Mouse (Mus musculus) forebrain, embryonic 14.5 days (tissue): ENCODE results near the gene Arl15. TPM values are rescaled to one million over a fixed set of nuclear protein-coding genes. Genes with fewer than 3 reads are reported as not detected.

Experiments
- ATAC-seq: fragments of 200-750 bp; cut with Nextera tagmentation; 2 replicates; pipeline ENCODE4 v1.8.0; 2017; ENCODE audit warnings: mild to moderate bottlenecking, moderate library complexity
- DNase-seq: peaks from one replicate; pipeline ENCODE4 v3.0.0-alpha.2; 2015; ENCODE audit warnings: low spot score
- H3K27ac ChIP-seq: fragments of 300-500 bp; sonication (generic); 2 replicates; pipeline ENCODE4 v1.5.1; 2014; ENCODE audit warnings: low read depth, mild to moderate bottlenecking, control low read depth, low read length, moderate library complexity
- H3K27me3 ChIP-seq: fragments of 300-500 bp; sonication (generic); replicated peaks from 2 replicates; pipeline ENCODE4 v1.6.1; 2014; ENCODE audit warnings: low read length, control low read depth, mixed read lengths; ENCODE audit not compliant: control insufficient read depth, insufficient read depth
- H3K36me3 ChIP-seq: fragments of 300-500 bp; sonication (generic); 2 replicates; pipeline ENCODE4 v1.6.1; 2014; ENCODE audit warnings: low read length, control low read depth; ENCODE audit not compliant: control insufficient read depth, insufficient read depth
- H3K4me1 ChIP-seq: fragments of 300-500 bp; sonication (generic); 2 replicates; pipeline ENCODE4 v1.6.1; 2014; ENCODE audit warnings: antibody characterized with exemption, low read length, control low read depth; ENCODE audit not compliant: control insufficient read depth, insufficient read depth
- H3K4me2 ChIP-seq: fragments of 300-500 bp; sonication (generic); 2 replicates; pipeline ENCODE4 v1.6.1; 2014; ENCODE audit warnings: mild to moderate bottlenecking, control low read depth, low read length
- H3K4me3 ChIP-seq: fragments of 300-500 bp; sonication (generic); 2 replicates; pipeline ENCODE4 v1.5.1; 2014; ENCODE audit warnings: low read depth, low read length, control low read depth
- H3K9ac ChIP-seq: fragments of 300-500 bp; sonication (generic); 2 replicates; pipeline ENCODE4 v1.6.1; 2014; ENCODE audit warnings: mild to moderate bottlenecking, low read length, control low read depth, moderate library complexity
- H3K9me3 ChIP-seq: fragments of 300-500 bp; sonication (generic); replicated peaks from 2 replicates; pipeline ENCODE4 v1.6.1; 2016; ENCODE audit warnings: low read length, control low read depth, mixed read lengths; ENCODE audit not compliant: control insufficient read depth
- WGBS: fragments of 180-500 bp; shearing (Covaris S2); extraction: QIAGEN DNeasy Blood & Tissue Kit; methylation state at CpG from one replicate; pipeline ENCODE4 v1.1.7; 2014; 5-methylcytosine and 5-hydroxymethylcytosine counted together
- polyA plus RNA-seq: library from polyadenylated mRNA; unstranded; fragments of >200 nt; fragmentation: Nextera tagmentation; extraction: Ambion mirVana; gene quantifications from 2 replicates; pipeline ENCODE4 v1.2.1, GENCODE M21; 2014

Gene Arl15
- polyA plus RNA-seq, 1 experiment from 2014 or later: 18.7 TPM

GRCm38 (mm10) chr13:113845229-113845628 is 50.9 kb downstream of the Arl15 start:
- WGBS: 83% methylated on average over 1 of the region's 1 CpGs
- Histone ChIP-seq H3K27me3 (no peaks in the 10 kb centered on the region), H3K4me1 (0 out of 2 replicates have a peak, but pooled peaks cover 3% of the 10 kb centered on the region), H3K36me3 (no peaks in the 10 kb centered on the region), H3K9me3 (no peaks in the 10 kb centered on the region), H3K27ac (no peak overlapping the region), H3K9ac (no peak overlapping the region), H3K4me3 (no peak overlapping the region), H3K4me2 (no peak overlapping the region)
- ATAC-seq (no peak), DNase-seq (no peak)

- WGBS: 75% methylated on average over 10 of the region's 10 CpGs
- DNase-seq: no peak
- no peak for ATAC-seq
- Histone ChIP-seq H3K27me3 (no peaks in the 10 kb centered on the region), H3K4me1 (0 out of 2 replicates have a peak, but pooled peaks cover 3% of the 10 kb centered on the region), H3K27ac (no peak overlapping the region), H3K4me2 (no peak overlapping the region), H3K36me3 (no peaks in the 10 kb centered on the region), H3K9me3 (no peaks in the 10 kb centered on the region), H3K9ac (no peak overlapping the region), H3K4me3 (no peak overlapping the region)
These were observed 52.1 kb downstream of the Arl15 start for GRCm38 (mm10) chr13:113846413-113846812.

- Histone ChIP-seq H3K9me3 (no peaks in the 10 kb centered on the region), H3K4me3 (no peak overlapping the region), H3K27me3 (no peaks in the 10 kb centered on the region), H3K9ac (no peak overlapping the region), H3K4me2 (no peak overlapping the region), H3K4me1 (0 out of 2 replicates have a peak, but pooled peaks cover 3% of the 10 kb centered on the region), H3K27ac (no peak overlapping the region), H3K36me3 (no peaks in the 10 kb centered on the region)
- no peak for DNase-seq
- no peak for ATAC-seq
- WGBS: 86% methylated on average over 8 of the region's 8 CpGs
These were observed 56.2 kb downstream of the Arl15 start for GRCm38 (mm10) chr13:113850431-113851034.

- H3K9me3 ChIP-seq: no peaks in the 10 kb centered on the region
- H3K36me3 ChIP-seq: no peaks in the 10 kb centered on the region
- no peak overlapping the region for H3K9ac ChIP-seq
- H3K4me2 ChIP-seq: no peak overlapping the region
- H3K4me3 ChIP-seq: no peak overlapping the region
- ATAC-seq (no peak), DNase-seq (no peak)
- no peaks in the 10 kb centered on the region for H3K4me1 ChIP-seq
- 91% methylated on average over 13 of the region's 13 CpGs for WGBS
- H3K27ac ChIP-seq: no peak overlapping the region
- no peaks in the 10 kb centered on the region for H3K27me3 ChIP-seq
These were observed 57.5 kb downstream of the Arl15 start for GRCm38 (mm10) chr13:113851602-113852375.

- ATAC-seq (no peak), DNase-seq (no peak)
- Histone ChIP-seq H3K9me3 (no peaks in the 10 kb centered on the region), H3K4me2 (no peak overlapping the region), H3K4me1 (no peaks in the 10 kb centered on the region), H3K27ac (no peak overlapping the region), H3K36me3 (no peaks in the 10 kb centered on the region), H3K4me3 (no peak overlapping the region), H3K27me3 (no peaks in the 10 kb centered on the region), H3K9ac (no peak overlapping the region)
- WGBS: 97% methylated on average over 6 of the region's 6 CpGs
These were observed 58.0 kb downstream of the Arl15 start for GRCm38 (mm10) chr13:113852376-113852666.

- no peak overlapping the region for H3K9ac ChIP-seq
- DNase-seq: no peak
- no peaks in the 10 kb centered on the region for H3K36me3 ChIP-seq
- ATAC-seq: no peak
- H3K4me1 ChIP-seq: peaks cover 6% of the 10 kb centered on the region; the same call in 1 of the 2 replicates
- no peak overlapping the region for H3K27ac ChIP-seq
- H3K4me3 ChIP-seq: no peak overlapping the region
- 84% methylated on average over 4 of the region's 4 CpGs for WGBS
- H3K9me3 ChIP-seq: no peaks in the 10 kb centered on the region
- no peak overlapping the region for H3K4me2 ChIP-seq
- no peaks in the 10 kb centered on the region for H3K27me3 ChIP-seq
These were observed 59.8 kb downstream of the Arl15 start for GRCm38 (mm10) chr13:113854146-113854545.

GRCm38 (mm10) chr13:113854551-113855312 is 60.4 kb downstream of the Arl15 start:
- DNase-seq (no peak), ATAC-seq (no peak)
- Histone ChIP-seq H3K4me2 (no peak overlapping the region), H3K36me3 (no peaks in the 10 kb centered on the region), H3K4me1 (peaks cover 7% of the 10 kb centered on the region; the same call in 1 of the 2 replicates), H3K9me3 (no peaks in the 10 kb centered on the region), H3K9ac (no peak overlapping the region), H3K27ac (no peak overlapping the region), H3K27me3 (no peaks in the 10 kb centered on the region), H3K4me3 (no peak overlapping the region)
- WGBS: 83% methylated on average over 13 of the region's 13 CpGs

- H3K36me3 ChIP-seq: no peaks in the 10 kb centered on the region
- DNase-seq (no peak), ATAC-seq (no peak)
- 80% methylated on average over 4 of the region's 4 CpGs for WGBS
- H3K27me3 ChIP-seq: no peaks in the 10 kb centered on the region
- no peaks in the 10 kb centered on the region for H3K9me3 ChIP-seq
- no peak overlapping the region for H3K4me2 ChIP-seq
- no peak overlapping the region for H3K27ac ChIP-seq
- no peak overlapping the region for H3K4me3 ChIP-seq
- H3K9ac ChIP-seq: no peak overlapping the region
- peaks cover 13% of the 10 kb centered on the region; the same call in 1 of the 2 replicates for H3K4me1 ChIP-seq
These were observed 62.6 kb downstream of the Arl15 start for GRCm38 (mm10) chr13:113856946-113857345.
